Mouse (Mus musculus) liver, adult 2 months (tissue): ENCODE results near the gene Lmntd1.

Source experiments
- CTCF ChIP-seq: fragments of 200-500 bp; IDR thresholded peaks from 2 replicates; pipeline ENCODE4 v1.5.1; 2011; ENCODE audit warnings: low read depth, low read length, control low read depth
- POLR2A ChIP-seq: fragments of 200-500 bp; IDR thresholded peaks from 2 replicates; pipeline ENCODE4 v1.6.1; 2011; ENCODE audit warnings: low read length, control low read depth; ENCODE audit not compliant: insufficient read depth; ENCODE audit errors: extremely low read depth

GRCm38 (mm10) chr6:145591578-145591977 is 22.5 kb downstream of the Lmntd1 start:
- TF ChIP-seq POLR2A (no peak), CTCF (no peak)
